Mouse (Mus musculus): ENCODE data around the gene Fgfr2. TPM values are rescaled to one million over a fixed set of nuclear protein-coding genes. Genes with fewer than 3 reads are reported as not detected.

The Fgfr2 gene
- polyA plus RNA-seq, 1 experiment from 2014 or later = 17.2 TPM

DNA sequence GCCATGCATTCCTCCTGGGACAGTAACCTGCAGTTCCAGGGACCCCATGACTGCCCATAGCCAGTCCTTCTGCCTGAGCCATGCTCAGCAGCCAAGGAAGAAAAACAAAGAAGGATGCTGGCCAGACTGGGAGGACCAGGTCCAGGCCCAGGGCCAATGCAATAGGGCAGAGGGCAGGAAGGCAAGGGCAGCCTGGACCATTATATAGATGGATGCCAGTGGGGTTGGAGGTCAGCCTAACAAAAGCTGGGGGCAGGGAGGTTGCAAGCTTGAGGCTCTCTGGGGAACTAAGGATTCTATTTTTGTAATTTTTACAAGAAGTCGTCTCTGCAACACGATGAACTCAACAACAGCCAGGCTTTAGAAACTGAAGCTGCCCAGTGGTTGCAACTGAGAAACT lies 890.2 kb downstream of the Fgfr2 start:
- no peaks in the 10 kb centered on the region for H3K27me3 ChIP-seq
- WGBS = 35% methylated on average over 2 of the region's 2 CpGs
- no peak for ATAC-seq (replicated peaks; ENCODE audit: insufficient number of reproducible peaks, insufficient read depth, low FRiP score, low read depth)
- H3K27ac ChIP-seq = no peak overlapping the region
- H3K36me3 ChIP-seq = no peaks in the 10 kb centered on the region
- no peaks in the 10 kb centered on the region for H3K4me1 ChIP-seq (replicated peaks)
- no peak overlapping the region for H3K4me3 ChIP-seq
- no peaks in the 10 kb centered on the region for H3K9me3 ChIP-seq (replicated peaks)
- no peak overlapping the region for H3K9ac ChIP-seq
- no peak overlapping the region for H3K4me2 ChIP-seq

DNA sequence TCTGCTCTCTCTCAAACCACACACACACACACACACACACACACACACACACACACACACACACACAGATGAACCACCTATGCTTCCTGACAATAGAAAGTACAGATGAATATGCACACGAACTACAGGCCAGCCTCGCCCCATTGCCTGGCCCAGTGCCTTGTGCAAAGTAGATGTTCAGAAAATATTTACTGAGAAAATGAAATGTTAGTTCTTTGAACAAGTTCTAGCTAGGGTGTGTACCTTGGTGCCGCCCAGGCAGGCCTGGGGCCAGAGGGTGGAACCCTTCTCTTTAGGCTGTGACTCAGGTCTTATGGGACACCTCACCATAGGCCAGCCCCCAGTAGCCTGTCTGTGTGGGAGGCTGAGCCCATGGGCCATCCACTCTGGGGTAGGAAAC lies 891.7 kb downstream of the Fgfr2 start:
- no peak overlapping the region for H3K4me3 ChIP-seq
- H3K4me1 ChIP-seq (replicated peaks) = peaks cover 8% of the 10 kb centered on the region
- H3K9ac ChIP-seq = no peak overlapping the region
- H3K4me2 ChIP-seq = no peak overlapping the region
- no peaks in the 10 kb centered on the region for H3K9me3 ChIP-seq (replicated peaks)
- H3K27ac ChIP-seq = no peak overlapping the region
- H3K36me3 ChIP-seq = no peaks in the 10 kb centered on the region
- 72% methylated on average over 3 of the region's 3 CpGs for WGBS
- H3K27me3 ChIP-seq = no peaks in the 10 kb centered on the region
- ATAC-seq (replicated peaks; ENCODE audit: insufficient number of reproducible peaks, insufficient read depth, low FRiP score, low read depth) = no peak

DNA sequence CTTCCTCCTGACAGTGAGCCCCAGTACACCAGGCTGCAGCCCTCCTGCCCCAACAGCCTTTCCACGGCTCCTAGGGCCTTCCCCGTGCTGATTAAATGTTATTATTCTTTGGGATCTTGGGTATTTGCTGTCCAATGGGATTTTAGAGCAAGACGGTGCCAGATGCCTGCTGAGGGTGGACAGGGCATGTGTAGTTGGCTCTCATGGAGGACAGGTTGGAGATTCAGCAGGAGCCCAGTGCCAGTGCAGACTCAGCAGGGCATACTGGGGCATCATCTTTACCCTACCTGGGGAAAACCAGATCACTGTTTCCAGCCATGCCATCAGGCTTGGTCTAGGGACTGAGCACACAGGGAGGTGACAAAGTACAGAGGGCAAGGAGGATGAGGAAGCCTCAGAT lies 892.2 kb downstream of the Fgfr2 start:
- Histone ChIP-seq H3K4me3 (no peak overlapping the region), H3K9ac (no peak overlapping the region), H3K27me3 (no peaks in the 10 kb centered on the region), H3K4me1 (replicated peaks) (peaks cover 8% of the 10 kb centered on the region), H3K4me2 (no peak overlapping the region), H3K9me3 (replicated peaks) (no peaks in the 10 kb centered on the region), H3K27ac (no peak overlapping the region), H3K36me3 (no peaks in the 10 kb centered on the region)
- 79% methylated on average over 3 of the region's 3 CpGs for WGBS
- ATAC-seq (replicated peaks; ENCODE audit: insufficient number of reproducible peaks, insufficient read depth, low FRiP score, low read depth) = no peak

DNA sequence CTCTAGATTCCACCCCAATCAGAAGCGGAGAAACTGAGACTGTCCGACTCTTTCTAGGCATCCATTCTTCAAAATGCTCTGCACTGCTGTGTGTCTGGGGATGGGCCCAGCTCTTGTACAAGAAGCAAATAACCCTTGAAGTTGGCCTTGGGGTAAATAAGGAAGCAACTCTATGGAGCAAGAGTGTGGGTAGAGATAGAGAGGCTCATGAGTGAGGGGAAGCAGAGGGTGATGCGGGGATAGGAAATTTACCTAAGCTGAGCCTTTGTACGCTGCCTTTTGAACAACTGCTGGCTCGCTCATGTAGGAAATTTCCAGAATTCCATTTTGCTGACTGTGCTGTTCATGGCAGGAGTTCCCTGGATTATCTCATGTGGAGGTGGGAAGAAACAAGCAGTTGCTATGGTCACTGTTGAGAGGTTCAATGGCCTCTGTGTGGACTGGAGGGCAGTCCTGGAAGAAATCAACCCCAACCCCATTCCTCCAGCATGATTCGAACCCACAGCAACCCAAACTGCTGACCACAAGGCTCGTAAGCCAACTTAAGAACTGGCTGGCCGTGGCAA lies 896.0 kb downstream of the Fgfr2 start:
- 64% methylated on average over 8 of the region's 8 CpGs for WGBS
- no peaks in the 10 kb centered on the region for H3K9me3 ChIP-seq (replicated peaks)
- no peak overlapping the region for H3K4me3 ChIP-seq
- H3K36me3 ChIP-seq = no peaks in the 10 kb centered on the region
- no peak overlapping the region for H3K9ac ChIP-seq
- no peaks in the 10 kb centered on the region for H3K27me3 ChIP-seq
- H3K27ac ChIP-seq = no peak overlapping the region
- H3K4me1 ChIP-seq (replicated peaks) = peaks cover 11% of the 10 kb centered on the region
- no peak overlapping the region for H3K4me2 ChIP-seq
- ATAC-seq (replicated peaks; ENCODE audit: insufficient number of reproducible peaks, insufficient read depth, low FRiP score, low read depth) = peak; percentile 55; the same call in 1 of the 2 replicates

DNA sequence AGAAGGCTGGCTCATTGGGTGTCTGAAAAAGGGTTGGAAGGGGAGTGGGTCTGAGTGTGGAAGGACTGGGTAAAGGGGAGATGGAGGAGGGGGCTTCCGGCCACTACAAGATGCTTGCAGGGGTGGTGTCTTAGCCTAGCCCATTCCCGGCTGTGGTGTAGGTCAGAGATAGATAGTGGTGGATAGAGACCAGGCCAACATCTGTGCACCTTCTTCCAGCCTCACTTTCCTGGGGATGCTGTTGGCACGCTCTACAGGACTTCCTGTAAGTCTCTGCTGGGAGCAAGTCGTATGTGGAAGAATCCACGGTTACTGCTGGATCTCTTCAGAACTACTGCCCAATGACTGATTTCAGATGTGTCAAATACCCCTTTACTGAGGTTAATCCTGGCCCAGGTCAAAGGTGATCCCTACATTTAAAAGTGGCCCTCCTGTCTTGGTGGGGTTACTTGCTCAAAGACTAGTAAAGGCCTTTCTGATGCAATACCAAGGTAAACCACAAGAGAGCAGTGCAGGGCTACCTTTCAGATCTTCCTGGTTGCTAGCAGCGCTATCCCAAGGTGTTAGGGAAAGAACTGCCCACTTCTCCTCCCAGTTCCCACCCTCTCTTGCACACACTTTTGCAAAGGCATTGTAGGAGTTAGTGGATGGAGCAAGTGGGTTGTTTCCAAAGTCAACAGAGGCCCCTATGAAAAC lies 896.6 kb downstream of the Fgfr2 start:
- H3K4me2 ChIP-seq = no peak overlapping the region
- H3K4me1 ChIP-seq (replicated peaks) = peaks cover 11% of the 10 kb centered on the region
- H3K27ac ChIP-seq = no peak overlapping the region
- no peaks in the 10 kb centered on the region for H3K9me3 ChIP-seq (replicated peaks)
- WGBS = 50% methylated on average over 6 of the region's 6 CpGs
- ATAC-seq (replicated peaks; ENCODE audit: insufficient number of reproducible peaks, insufficient read depth, low FRiP score, low read depth) = peak; percentile 68; the same call in 1 of the 2 replicates
- no peak overlapping the region for H3K9ac ChIP-seq
- no peak overlapping the region for H3K4me3 ChIP-seq
- H3K36me3 ChIP-seq = no peaks in the 10 kb centered on the region
- H3K27me3 ChIP-seq = no peaks in the 10 kb centered on the region

DNA sequence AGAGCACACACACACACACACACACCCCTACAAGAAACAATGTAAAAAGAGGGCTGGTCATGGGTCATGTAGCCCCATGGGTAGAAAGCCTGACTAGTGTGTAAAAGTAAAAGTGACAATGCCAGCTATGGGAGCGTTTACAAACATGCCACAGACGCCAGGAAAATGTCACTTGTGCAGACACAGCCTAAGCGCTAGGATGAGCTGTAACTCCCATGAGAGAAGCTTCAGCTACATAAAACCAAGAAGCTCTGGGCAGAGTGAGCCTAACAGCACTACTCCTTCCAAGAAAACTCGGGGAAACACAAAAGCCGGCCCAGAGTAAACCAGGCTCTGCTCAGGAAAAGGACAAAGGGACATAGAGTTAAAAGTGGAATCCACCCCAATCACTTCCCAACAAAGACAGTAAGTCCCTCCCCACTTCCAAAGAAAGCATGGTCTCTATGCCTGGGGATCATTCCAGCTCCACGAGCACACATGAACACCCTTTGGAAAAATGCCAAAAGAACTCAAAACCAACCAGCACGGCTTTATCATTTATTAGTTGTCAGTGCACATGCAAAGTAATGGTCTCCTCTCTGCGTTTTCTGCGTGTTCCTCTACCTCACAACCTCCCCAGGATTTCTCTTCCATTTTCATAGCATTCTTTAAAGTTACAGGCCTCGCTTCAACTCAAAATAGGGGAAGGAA lies 899.6 kb downstream of the Fgfr2 start:
- Histone ChIP-seq H3K9ac (no peak overlapping the region), H3K27ac (no peak overlapping the region), H3K27me3 (no peaks in the 10 kb centered on the region), H3K9me3 (replicated peaks) (no peaks in the 10 kb centered on the region), H3K4me1 (replicated peaks) (peaks cover 11% of the 10 kb centered on the region), H3K4me3 (no peak overlapping the region), H3K36me3 (no peaks in the 10 kb centered on the region), H3K4me2 (no peak overlapping the region)
- ATAC-seq (replicated peaks; ENCODE audit: insufficient number of reproducible peaks, insufficient read depth, low FRiP score, low read depth) = no peak
- 51% methylated on average over 10 of the region's 10 CpGs for WGBS

DNA sequence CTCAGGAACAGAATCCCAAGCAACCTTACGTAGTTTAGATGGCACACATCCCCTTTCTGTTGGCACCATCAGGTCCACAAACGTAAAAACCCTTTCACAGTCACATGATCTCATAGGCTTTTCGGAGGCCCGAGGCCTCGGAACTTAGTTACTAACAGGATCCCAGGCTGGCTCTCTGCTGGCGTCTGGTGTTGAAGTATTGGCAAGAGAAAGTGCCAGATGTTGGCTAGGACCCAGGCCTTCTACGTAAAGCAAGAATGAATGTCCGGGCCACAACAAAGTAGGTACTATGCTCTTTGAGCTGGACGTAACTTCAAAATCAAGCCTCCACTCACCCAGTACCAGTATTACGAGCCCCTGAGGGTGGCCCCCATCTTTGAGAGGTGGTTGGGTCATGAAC lies 909.1 kb downstream of the Fgfr2 start:
- Histone ChIP-seq H3K4me3 (no peak overlapping the region), H3K36me3 (no peaks in the 10 kb centered on the region), H3K27me3 (peaks cover 16% of the 10 kb centered on the region), H3K27ac (no peak overlapping the region), H3K4me1 (replicated peaks) (no peaks in the 10 kb centered on the region), H3K9me3 (replicated peaks) (no peaks in the 10 kb centered on the region), H3K4me2 (no peak overlapping the region), H3K9ac (no peak overlapping the region)
- 59% methylated on average over 10 of the region's 10 CpGs for WGBS
- ATAC-seq (replicated peaks; ENCODE audit: insufficient number of reproducible peaks, insufficient read depth, low FRiP score, low read depth) = no peak

DNA sequence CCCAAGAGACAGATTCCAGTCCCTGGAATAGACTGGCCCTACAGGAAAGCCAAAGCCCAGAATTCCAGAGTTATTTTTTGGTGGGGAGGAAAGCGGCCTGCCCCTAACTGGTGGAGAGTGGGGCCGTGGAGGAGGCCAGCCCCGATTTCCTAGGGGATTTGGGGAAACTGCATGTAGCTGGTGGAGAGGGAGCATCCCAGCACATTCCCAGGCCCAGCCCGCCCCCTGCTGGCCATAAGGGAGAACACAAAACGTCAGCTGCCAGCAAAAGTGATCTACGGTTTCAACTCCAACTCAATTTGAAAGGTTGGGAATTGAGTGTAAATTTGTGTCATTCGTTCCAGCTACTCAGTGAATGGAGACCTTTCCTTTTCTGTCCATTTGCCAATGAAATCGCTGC lies 909.7 kb downstream of the Fgfr2 start:
- Histone ChIP-seq H3K4me1 (replicated peaks) (no peaks in the 10 kb centered on the region), H3K4me3 (no peak overlapping the region), H3K27ac (no peak overlapping the region), H3K9me3 (replicated peaks) (no peaks in the 10 kb centered on the region), H3K4me2 (no peak overlapping the region), H3K36me3 (no peaks in the 10 kb centered on the region), H3K27me3 (peaks cover 16% of the 10 kb centered on the region), H3K9ac (no peak overlapping the region)
- no peak for ATAC-seq (replicated peaks; ENCODE audit: insufficient number of reproducible peaks, insufficient read depth, low FRiP score, low read depth)
- 9% methylated on average over 8 of the region's 8 CpGs for WGBS

DNA sequence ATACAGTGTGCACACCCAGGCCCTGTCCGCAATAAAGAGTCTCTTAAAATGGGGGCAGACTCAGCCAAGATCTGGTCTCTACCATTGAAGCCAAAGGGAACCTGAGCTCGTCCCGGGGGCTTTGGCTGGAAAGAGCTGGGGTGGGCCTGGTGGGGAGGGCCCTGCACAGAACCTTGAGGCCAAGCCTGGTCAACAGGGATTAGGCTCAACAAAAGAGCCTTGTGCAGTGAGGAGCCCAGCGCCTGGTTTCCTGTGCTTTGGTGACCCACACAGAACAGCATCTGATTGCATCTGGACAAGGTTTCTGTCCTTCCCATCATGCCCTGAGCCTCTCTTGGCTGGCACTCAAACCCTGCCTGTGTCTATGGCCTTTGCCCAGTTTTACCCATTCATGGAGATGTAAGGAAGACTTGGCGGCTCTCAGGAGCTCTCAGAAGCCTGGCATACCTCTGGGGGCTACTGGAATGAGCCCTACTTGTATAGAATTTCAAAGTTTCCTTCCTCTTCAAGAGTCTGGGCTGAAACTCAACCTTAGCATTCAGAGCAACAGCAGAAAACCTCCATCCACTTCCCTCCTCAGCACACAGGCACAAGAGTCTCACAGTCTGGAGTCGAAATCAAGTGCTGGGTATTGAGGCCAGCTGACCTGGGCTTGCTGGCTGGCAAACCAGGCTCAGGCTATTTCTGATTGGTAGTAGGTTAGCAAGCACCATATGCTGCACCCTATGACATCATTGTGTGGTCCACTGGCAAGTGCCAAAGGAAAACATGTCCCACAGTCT lies 911.0 kb downstream of the Fgfr2 start:
- 74% methylated on average over 6 of the region's 6 CpGs for WGBS
- ATAC-seq (replicated peaks; ENCODE audit: insufficient number of reproducible peaks, insufficient read depth, low FRiP score, low read depth) = no peak
- Histone ChIP-seq H3K4me3 (no peak overlapping the region), H3K9me3 (replicated peaks) (no peaks in the 10 kb centered on the region), H3K27ac (no peak overlapping the region), H3K9ac (no peak overlapping the region), H3K4me2 (no peak overlapping the region), H3K27me3 (peaks cover 16% of the 10 kb centered on the region), H3K4me1 (replicated peaks) (no peaks in the 10 kb centered on the region), H3K36me3 (no peaks in the 10 kb centered on the region)

DNA sequence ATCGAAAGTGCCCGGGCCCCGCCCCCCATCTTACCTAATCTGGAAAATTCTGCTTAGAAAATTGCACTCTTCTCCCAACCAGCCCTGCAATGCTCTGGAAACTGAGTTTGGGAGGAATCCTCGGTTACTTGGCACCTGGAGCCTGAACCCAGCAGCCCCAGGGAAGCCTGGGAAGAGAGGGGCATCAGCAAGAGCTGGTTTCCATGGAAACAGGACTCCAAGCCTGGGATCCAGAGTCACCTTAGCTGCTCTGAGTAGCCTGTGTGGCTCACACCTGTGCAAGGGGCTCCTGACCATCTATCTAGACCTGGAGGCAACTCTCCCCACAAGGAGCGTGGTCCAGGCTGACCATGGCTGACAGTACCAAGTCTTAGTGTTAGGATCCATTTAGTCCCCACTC lies 912.5 kb downstream of the Fgfr2 start:
- H3K36me3 ChIP-seq = no peaks in the 10 kb centered on the region
- ATAC-seq (replicated peaks; ENCODE audit: insufficient number of reproducible peaks, insufficient read depth, low FRiP score, low read depth) = no peak
- 77% methylated on average over 5 of the region's 5 CpGs for WGBS
- H3K27me3 ChIP-seq = peaks cover 16% of the 10 kb centered on the region
- no peak overlapping the region for H3K4me3 ChIP-seq
- H3K4me1 ChIP-seq (replicated peaks) = no peaks in the 10 kb centered on the region
- H3K9ac ChIP-seq = no peak overlapping the region
- no peak overlapping the region for H3K27ac ChIP-seq
- H3K9me3 ChIP-seq (replicated peaks) = no peaks in the 10 kb centered on the region
- H3K4me2 ChIP-seq = no peak overlapping the region

DNA sequence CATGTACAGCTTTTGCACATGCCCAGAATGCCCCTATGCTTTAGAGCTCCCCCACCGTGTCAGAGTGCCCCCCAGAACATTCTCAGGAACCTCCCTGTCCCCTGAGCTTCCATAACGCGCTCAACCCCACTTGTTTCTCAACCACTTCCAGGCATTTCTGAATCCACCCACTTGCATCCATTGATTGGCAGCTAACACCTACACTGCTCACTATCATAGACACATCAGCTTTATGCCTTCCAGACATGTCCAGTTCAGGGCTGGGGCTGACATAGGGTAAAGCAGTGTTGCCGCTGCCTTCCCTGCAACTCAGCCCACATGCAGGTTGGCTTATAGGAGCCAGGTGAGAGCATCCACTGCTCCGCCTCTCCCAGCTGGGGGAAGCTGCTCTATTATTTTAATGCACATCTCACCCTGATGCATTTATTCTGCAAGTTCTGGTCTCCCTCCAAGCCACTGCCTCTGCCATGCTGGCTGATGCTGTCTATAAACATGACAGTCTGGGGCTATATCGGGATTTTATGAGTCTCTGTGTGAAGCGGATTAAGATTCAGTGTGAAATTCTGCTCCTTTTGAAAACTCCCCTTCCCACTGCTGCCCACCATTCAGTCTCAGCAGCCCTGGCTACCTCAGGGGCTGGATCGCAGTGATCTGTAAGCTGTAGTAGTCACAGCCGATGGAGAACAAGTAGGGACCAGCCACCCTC lies 914.1 kb downstream of the Fgfr2 start:
- Histone ChIP-seq H3K4me1 (replicated peaks) (no peaks in the 10 kb centered on the region), H3K4me3 (no peak overlapping the region), H3K27ac (no peak overlapping the region), H3K9ac (no peak overlapping the region), H3K9me3 (replicated peaks) (no peaks in the 10 kb centered on the region), H3K36me3 (no peaks in the 10 kb centered on the region), H3K4me2 (no peak overlapping the region), H3K27me3 (peaks cover 16% of the 10 kb centered on the region)
- no peak for ATAC-seq (replicated peaks; ENCODE audit: insufficient number of reproducible peaks, insufficient read depth, low FRiP score, low read depth)
- 70% methylated on average over 9 of the region's 9 CpGs for WGBS
